Mouse (Mus musculus): Measurements from ENCODE around the gene Sri.

- TF ChIP-seq CTCF (IDR thresholded peaks at IDR 0.05; ENCODE audit: low read depth, low read length), result no peak
- TF ChIP-seq TAL1 (conservative IDR thresholded peaks at IDR 0.05; ENCODE audit: low read depth, low read length), result no peak
- no peak for TF ChIP-seq GATA1 (IDR thresholded peaks at IDR 0.05; ENCODE audit: borderline replicate concordance, low read length)
- no peak for TF ChIP-seq POLR2AphosphoS5 (IDR thresholded peaks at IDR 0.05; ENCODE audit: insufficient replicate concordance, low read depth, low read length)
Measured at GRCm38 (mm10) chr5:7997086-7997485, 48.8 kb upstream of the Sri start.
